Mouse (Mus musculus) ES-Bruce4 (cell line): ENCODE measurements around the gene Ltbp1. TPM values are rescaled to one million over a fixed set of nuclear protein-coding genes. Genes with fewer than 3 reads are reported as not detected.

ENCODE experiments used
- H3K27ac ChIP-seq: 2 replicates; pipeline ENCODE4 v1.5.1; 2012; ENCODE audit warnings: low read length, inconsistent platforms; ENCODE audit not compliant: insufficient read depth
- H3K27me3 ChIP-seq: 2 replicates; pipeline ENCODE4 v1.6.1; 2012; ENCODE audit warnings: mild to moderate bottlenecking, low read length, inconsistent platforms; ENCODE audit not compliant: control insufficient read depth, poor library complexity, insufficient read depth, severe bottlenecking
- H3K36me3 ChIP-seq: 2 replicates; pipeline ENCODE4 v1.6.1; 2012; ENCODE audit warnings: inconsistent platforms, mild to moderate bottlenecking, low read length, moderate library complexity; ENCODE audit not compliant: control insufficient read depth, poor library complexity, insufficient read depth, severe bottlenecking
- H3K4me1 ChIP-seq: one replicate; pipeline ENCODE4 v1.8.1; 2011; ENCODE audit warnings: low read length; ENCODE audit not compliant: control insufficient read depth, insufficient read depth
- H3K4me3 ChIP-seq: 2 replicates; pipeline ENCODE4 v1.5.1; 2011; ENCODE audit warnings: low read depth, mild to moderate bottlenecking, low read length
- H3K9ac ChIP-seq: 2 replicates; pipeline ENCODE4 v1.6.1; 2012; ENCODE audit warnings: low read depth, mild to moderate bottlenecking, inconsistent platforms; ENCODE audit not compliant: poor library complexity, severe bottlenecking
- H3K9me3 ChIP-seq: replicated peaks from 2 replicates; pipeline ENCODE4 v1.6.1; 2012; ENCODE audit warnings: mild to moderate bottlenecking, low read length, inconsistent platforms; ENCODE audit not compliant: control insufficient read depth, poor library complexity, insufficient read depth, severe bottlenecking
- CTCF ChIP-seq: IDR thresholded peaks from one replicate; pipeline ENCODE4 v1.8.1; 2011; ENCODE audit warnings: low read depth, low read length
- EP300 ChIP-seq: IDR thresholded peaks from 2 replicates; pipeline ENCODE4 v1.6.1; 2011; ENCODE audit warnings: low read depth, low read length; ENCODE audit not compliant: insufficient read depth
- POLR2A ChIP-seq: IDR thresholded peaks from one replicate; pipeline ENCODE4 v1.8.1; 2011; ENCODE audit warnings: low read length; ENCODE audit not compliant: insufficient read depth
- polyA plus RNA-seq: library from polyadenylated mRNA; stranded (reverse); fragments of >200 nt; gene quantifications from 2 replicates; pipeline ENCODE4 v1.2.4, GENCODE M21; 2011; ENCODE audit warnings: low read depth; ENCODE audit not compliant: missing spikeins, insufficient read depth, insufficient read length

The Ltbp1 gene
- polyA plus RNA-seq, 1 experiment = 9.1 TPM

- H3K9ac ChIP-seq = no peak overlapping the region
- no peaks in the 10 kb centered on the region for H3K27me3 ChIP-seq
- TF ChIP-seq CTCF = no peak
- no peak for TF ChIP-seq EP300
- TF ChIP-seq POLR2A = no peak
- H3K4me3 ChIP-seq = no peak overlapping the region
- no peaks in the 10 kb centered on the region for H3K36me3 ChIP-seq
- H3K27ac ChIP-seq = no peak overlapping the region
- no peaks in the 10 kb centered on the region for H3K9me3 ChIP-seq
- no peaks in the 10 kb centered on the region for H3K4me1 ChIP-seq
Measured at GRCm38 (mm10) chr17:75242086-75242485, 236.7 kb downstream of the Ltbp1 start.

GRCm38 (mm10) chr17:75243221-75243620 is 237.9 kb downstream of the Ltbp1 start:
- Histone ChIP-seq H3K4me1 (no peaks in the 10 kb centered on the region), H3K4me3 (no peak overlapping the region), H3K27me3 (no peaks in the 10 kb centered on the region), H3K9me3 (no peaks in the 10 kb centered on the region), H3K27ac (no peak overlapping the region), H3K36me3 (no peaks in the 10 kb centered on the region), H3K9ac (no peak overlapping the region)
- no peak for TF ChIP-seq POLR2A

GRCm38 (mm10) chr17:75244148-75244547 is 238.8 kb downstream of the Ltbp1 start:
- Histone ChIP-seq H3K27ac (no peak overlapping the region), H3K4me1 (no peaks in the 10 kb centered on the region), H3K36me3 (no peaks in the 10 kb centered on the region), H3K27me3 (no peaks in the 10 kb centered on the region), H3K9me3 (no peaks in the 10 kb centered on the region), H3K4me3 (no peak overlapping the region), H3K9ac (no peak overlapping the region)
- TF ChIP-seq POLR2A = no peak
- TF ChIP-seq CTCF = no peak
- no peak for TF ChIP-seq EP300

GRCm38 (mm10) chr17:75245085-75245484 is 239.7 kb downstream of the Ltbp1 start:
- no peaks in the 10 kb centered on the region for H3K36me3 ChIP-seq
- H3K4me3 ChIP-seq = no peak overlapping the region
- H3K27me3 ChIP-seq = no peaks in the 10 kb centered on the region
- H3K4me1 ChIP-seq = no peaks in the 10 kb centered on the region
- no peak overlapping the region for H3K27ac ChIP-seq
- no peak overlapping the region for H3K9ac ChIP-seq
- TF ChIP-seq EP300 = no peak
- no peak for TF ChIP-seq POLR2A
- no peak for TF ChIP-seq CTCF
- no peaks in the 10 kb centered on the region for H3K9me3 ChIP-seq

GRCm38 (mm10) chr17:75248632-75249031 is 243.3 kb downstream of the Ltbp1 start:
- Histone ChIP-seq H3K27me3 (no peaks in the 10 kb centered on the region), H3K27ac (no peak overlapping the region), H3K4me1 (no peaks in the 10 kb centered on the region), H3K36me3 (no peaks in the 10 kb centered on the region), H3K9ac (no peak overlapping the region), H3K4me3 (no peak overlapping the region), H3K9me3 (no peaks in the 10 kb centered on the region)
- TF ChIP-seq CTCF = no peak
- no peak for TF ChIP-seq POLR2A
- no peak for TF ChIP-seq EP300

- Histone ChIP-seq H3K27ac (no peak overlapping the region), H3K36me3 (no peaks in the 10 kb centered on the region), H3K4me3 (no peak overlapping the region), H3K27me3 (no peaks in the 10 kb centered on the region), H3K9ac (no peak overlapping the region), H3K9me3 (no peaks in the 10 kb centered on the region), H3K4me1 (no peaks in the 10 kb centered on the region)
- no peak for TF ChIP-seq POLR2A
- TF ChIP-seq EP300 = no peak
- TF ChIP-seq CTCF = no peak
Measured at GRCm38 (mm10) chr17:75250571-75250970, 245.2 kb downstream of the Ltbp1 start.
